Mouse (Mus musculus) MEL (cell line): ENCODE measurements around the gene Arl8a. TPM values are rescaled to one million over a fixed set of nuclear protein-coding genes. Genes with fewer than 3 reads are reported as not detected.

Experiments used
- DNase-seq: peaks from one replicate; pipeline ENCODE4 v3.0.0; 2011; ENCODE audit warnings: low read depth, low spot score
- H3K27ac ChIP-seq: 2 replicates; pipeline ENCODE4 v1.5.1; 2012; ENCODE audit warnings: low read depth, mild to moderate bottlenecking, control low read depth, low read length, moderate library complexity; ENCODE audit not compliant: control insufficient read depth
- H3K27me3 ChIP-seq, 2 experiments: fragments of 150-350 bp in 1 of 2; sonication (generic) in 1 of 2; 2 replicates each; pipeline ENCODE4 v1.6.1; 2012; ENCODE audit warnings: low read length in 2 of 2, mild to moderate bottlenecking in 2 of 2, improper control_type of control experiment in 1 of 2, moderate library complexity in 1 of 2; ENCODE audit not compliant: insufficient read depth in 2 of 2, control insufficient read depth in 1 of 2
- H3K36me3 ChIP-seq, 2 experiments: 2 replicates each; pipeline ENCODE4 v1.6.1; 2012 to 2014; ENCODE audit warnings: low read length in 2 of 2, improper control_type of control experiment in 1 of 2, inconsistent platforms in 1 of 2, mild to moderate bottlenecking in 1 of 2; ENCODE audit not compliant: insufficient read depth in 2 of 2, control insufficient read depth in 1 of 2
- H3K4me1 ChIP-seq, 2 experiments: fragments of 150-350 bp in 1 of 2; sonication (generic) in 1 of 2; 2 replicates each; pipeline ENCODE4 v1.6.1; 2012; ENCODE audit warnings: low read length in 2 of 2, improper control_type of control experiment in 1 of 2, mild to moderate bottlenecking in 1 of 2; ENCODE audit not compliant: insufficient read depth in 2 of 2, control insufficient read depth in 1 of 2
- H3K4me3 ChIP-seq, 2 experiments: fragments of 150-350 bp in 1 of 2; sonication (generic) in 1 of 2; 2 replicates each; pipeline ENCODE4 v1.5.1; 2012; ENCODE audit warnings: low read depth in 2 of 2, low read length in 2 of 2, mild to moderate bottlenecking in 2 of 2, moderate library complexity in 2 of 2, control low read depth in 1 of 2, improper control_type of control experiment in 1 of 2; ENCODE audit not compliant: control insufficient read depth in 1 of 2, insufficient read depth in 1 of 2
- H3K79me2 ChIP-seq: 2 replicates; pipeline ENCODE4 v1.6.1; 2012; ENCODE audit warnings: mild to moderate bottlenecking, low read length, moderate library complexity; ENCODE audit not compliant: control insufficient read depth, poor library complexity, insufficient read depth
- H3K9ac ChIP-seq: 2 replicates; pipeline ENCODE4 v1.6.1; 2012; ENCODE audit warnings: low read depth, mild to moderate bottlenecking, control low read depth, low read length, moderate library complexity; ENCODE audit not compliant: control insufficient read depth, poor library complexity, severe bottlenecking
- H3K9me3 ChIP-seq: fragments of 150-350 bp; sonication (generic); replicated peaks from 2 replicates; pipeline ENCODE4 v1.6.1; 2012; ENCODE audit warnings: mild to moderate bottlenecking, low read length, improper control_type of control experiment, moderate library complexity; ENCODE audit not compliant: insufficient read depth
- BHLHE40 ChIP-seq: IDR thresholded peaks from 2 replicates; pipeline ENCODE4 v1.6.1; 2012; ENCODE audit warnings: low read depth, mild to moderate bottlenecking, inconsistent platforms, low read length, improper control_type of control experiment, borderline replicate concordance
- E2F4 ChIP-seq: IDR thresholded peaks from 2 replicates; pipeline ENCODE4 v1.6.1; 2011; ENCODE audit warnings: low read depth, low read length, improper control_type of control experiment, borderline replicate concordance
- ELF1 ChIP-seq: IDR thresholded peaks from 2 replicates; pipeline ENCODE4 v1.6.1; 2014; ENCODE audit warnings: low read depth, mild to moderate bottlenecking, inconsistent platforms, low read length, improper control_type of control experiment, moderate library complexity
- JUND ChIP-seq: IDR thresholded peaks from 2 replicates; pipeline ENCODE4 v1.6.1; 2011; ENCODE audit warnings: low read depth, mild to moderate bottlenecking, improper control_type of control experiment, low read length
- KAT2A ChIP-seq: conservative IDR thresholded peaks from 2 replicates; pipeline ENCODE4 v1.6.1; 2012; ENCODE audit warnings: low read depth, low read length, improper control_type of control experiment, inconsistent platforms
- MAFK ChIP-seq: IDR thresholded peaks from 2 replicates; pipeline ENCODE4 v1.6.1; 2011; ENCODE audit warnings: low read depth, mild to moderate bottlenecking, low read length, improper control_type of control experiment, borderline replicate concordance
- MAX ChIP-seq: IDR thresholded peaks from 2 replicates; pipeline ENCODE4 v1.6.1; 2011; ENCODE audit warnings: low read length, improper control_type of control experiment
- MEF2A ChIP-seq: IDR thresholded peaks from 2 replicates; pipeline ENCODE4 v1.6.1; 2014; ENCODE audit warnings: low read depth, mild to moderate bottlenecking, inconsistent platforms, low read length, improper control_type of control experiment; ENCODE audit not compliant: poor library complexity, insufficient replicate concordance, severe bottlenecking; ENCODE audit errors: extremely low read depth
- MYB ChIP-seq: IDR thresholded peaks from 2 replicates; pipeline ENCODE4 v1.6.1; 2011; ENCODE audit warnings: mild to moderate bottlenecking, low read depth, low read length, improper control_type of control experiment
- RAD21 ChIP-seq: IDR thresholded peaks from 2 replicates; pipeline ENCODE4 v1.6.1; 2011; ENCODE audit warnings: mild to moderate bottlenecking, low read depth, low read length, improper control_type of control experiment
- RCOR1 ChIP-seq: IDR thresholded peaks from 2 replicates; pipeline ENCODE4 v1.6.1; 2012; ENCODE audit warnings: low read depth, mild to moderate bottlenecking, inconsistent platforms, low read length, improper control_type of control experiment
- SIN3A ChIP-seq: IDR thresholded peaks from 2 replicates; pipeline ENCODE4 v1.6.1; 2012; ENCODE audit warnings: low read length, improper control_type of control experiment, inconsistent platforms
- SMC3 ChIP-seq: IDR thresholded peaks from 2 replicates; pipeline ENCODE4 v1.6.1; 2011; ENCODE audit warnings: low read depth, low read length, improper control_type of control experiment
- TAL1 ChIP-seq: IDR thresholded peaks from 2 replicates; pipeline ENCODE4 v1.6.1; 2012; ENCODE audit warnings: mild to moderate bottlenecking, inconsistent platforms, low read length, moderate library complexity, mixed read lengths
- TBP ChIP-seq: IDR thresholded peaks from 2 replicates; pipeline ENCODE4 v1.8.0; 2011; ENCODE audit warnings: low read depth, low read length, improper control_type of control experiment
- TCF12 ChIP-seq: IDR thresholded peaks from 2 replicates; pipeline ENCODE4 v1.6.1; 2014; ENCODE audit warnings: low read depth, mild to moderate bottlenecking, inconsistent platforms, low read length, improper control_type of control experiment, moderate library complexity
- UBTF ChIP-seq: IDR thresholded peaks from 2 replicates; pipeline ENCODE4 v1.6.1; 2012; ENCODE audit warnings: low read depth, mild to moderate bottlenecking, inconsistent platforms, low read length, improper control_type of control experiment, moderate library complexity, borderline replicate concordance; ENCODE audit not compliant: insufficient read depth
- USF1 ChIP-seq: IDR thresholded peaks from 2 replicates; pipeline ENCODE4 v1.6.1; 2014; ENCODE audit warnings: low read depth, mild to moderate bottlenecking, inconsistent platforms, low read length, improper control_type of control experiment, moderate library complexity
- USF2 ChIP-seq, 2 experiments: IDR thresholded peaks; 2 replicates each; pipeline ENCODE4 v1.6.1; 2011 to 2012; ENCODE audit warnings: improper control_type of control experiment in 2 of 2, low read length in 2 of 2, borderline replicate concordance in 1 of 2, inconsistent platforms in 1 of 2, low read depth in 1 of 2, mild to moderate bottlenecking in 1 of 2; ENCODE audit not compliant: insufficient read depth in 1 of 2
- ZC3H11A ChIP-seq: IDR thresholded peaks from 2 replicates; pipeline ENCODE4 v1.6.1; 2012; ENCODE audit warnings: low read depth, mild to moderate bottlenecking, inconsistent platforms, low read length, improper control_type of control experiment
- ZKSCAN1 ChIP-seq: IDR thresholded peaks from 2 replicates; pipeline ENCODE4 v1.6.1; 2012; ENCODE audit warnings: low read depth, mild to moderate bottlenecking, inconsistent platforms, low read length, improper control_type of control experiment, moderate library complexity
- ZMIZ1 ChIP-seq: IDR thresholded peaks from 2 replicates; pipeline ENCODE4 v1.6.1; 2012; ENCODE audit warnings: low read depth, mild to moderate bottlenecking, inconsistent platforms, low read length, improper control_type of control experiment, moderate library complexity
- ZNF384 ChIP-seq: IDR thresholded peaks from 2 replicates; pipeline ENCODE4 v1.6.1; 2012; ENCODE audit warnings: low read depth, mild to moderate bottlenecking, inconsistent platforms, low read length, improper control_type of control experiment
- polyA plus RNA-seq, 2 experiments: library from polyadenylated mRNA; stranded (reverse) in 1 of 2; unstranded in 1 of 2; fragments of >175 nt in 1 of 2; fragments of >200 nt in 1 of 2; gene quantifications; 2 replicates each; pipeline versions ENCODE4 v1.2.1 to v1.2.4; 2012; ENCODE audit warnings: low replicate concordance in 2 of 2, low read depth in 1 of 2; ENCODE audit not compliant: insufficient read length in 2 of 2, insufficient read depth in 1 of 2, missing spikeins in 1 of 2
- total RNA-seq: library from RNA; depleted of rRNA; stranded (reverse); fragments of 300-350 nt; gene quantifications from 2 replicates; pipeline ENCODE4 v1.2.3, GENCODE M21; 2012

Arl8a gene
- total and polyA plus RNA-seq, 3 experiments, result 8.0 to 47.7 TPM; not detected in 1

- TF ChIP-seq ZKSCAN1, result no peak
- TF ChIP-seq E2F4, result no peak
Measured at GRCm38 (mm10) chr1:135154411-135154959, 7.9 kb downstream of the Arl8a start (continued).

- Histone ChIP-seq H3K27ac (no peak overlapping the region), H3K4me1 (peaks cover 0 to 8% of the 10 kb centered on the region in 2 experiments; a peak in 1 of 4 replicates), H3K27me3 (no peaks in the 10 kb centered on the region), H3K9ac (no peak overlapping the region)
- TF ChIP-seq MAX, result no peak
- no peak for TF ChIP-seq MAFK
- TF ChIP-seq UBTF, result no peak
- TF ChIP-seq SMC3, result no peak
- TF ChIP-seq ELF1, result no peak
- TF ChIP-seq RAD21, result no peak
- TF ChIP-seq TCF12, result no peak
- no peak for TF ChIP-seq SIN3A
- no peak for TF ChIP-seq ZMIZ1
- no peak for TF ChIP-seq JUND
- TF ChIP-seq TBP, result no peak
- TF ChIP-seq KAT2A, result no peak
- TF ChIP-seq MEF2A, result no peak
- no peak for TF ChIP-seq TAL1
- TF ChIP-seq, all 39 proteins: peak for 0
- Histone ChIP-seq H3K9me3 (no peaks in the 10 kb centered on the region), H3K4me3 (no peak overlapping the region), H3K36me3 (peaks cover 2 to 4% of the 10 kb centered on the region in 2 experiments; a peak in 3 of 4 replicates), H3K79me2 (peaks cover under 1% of the 10 kb centered on the region; the same call in 1 of the 2 replicates)
- no peak for DNase-seq
Measured at GRCm38 (mm10) chr1:135156300-135156699, 9.7 kb downstream of the Arl8a start.

- no peak overlapping the region for H3K9ac ChIP-seq
- no peak overlapping the region for H3K4me3 ChIP-seq
- no peak for DNase-seq
- no peaks in the 10 kb centered on the region for H3K27me3 ChIP-seq
- no peak for TF ChIP-seq E2F4
- TF ChIP-seq ZNF384, result no peak
- no peak for TF ChIP-seq ELF1
- no peak for TF ChIP-seq RCOR1
- no peak for TF ChIP-seq ZC3H11A
- TF ChIP-seq MYB, result no peak
- no peak for TF ChIP-seq USF2 (IDR thresholded peaks at IDR 0.05; ENCODE audit: borderline replicate concordance in 1 of 2, insufficient read depth in 1 of 2, low read depth in 1 of 2, low read length in 2 of 2)
- no peak for TF ChIP-seq TCF12
- no peak for TF ChIP-seq MAFK
- no peak for TF ChIP-seq RAD21
- TF ChIP-seq ZMIZ1, result no peak
- TF ChIP-seq BHLHE40, result no peak
- no peak for TF ChIP-seq USF1
- no peak for TF ChIP-seq TBP
- TF ChIP-seq SMC3, result no peak
- H3K27ac ChIP-seq, result no peak overlapping the region
- H3K36me3 ChIP-seq, result peaks cover 2 to 4% of the 10 kb centered on the region in 2 experiments; a peak in 3 of 4 replicates
- H3K79me2 ChIP-seq, result no peaks in the 10 kb centered on the region
- H3K4me1 ChIP-seq, result peaks cover 0 to 8% of the 10 kb centered on the region in 2 experiments; a peak in 1 of 4 replicates
- no peaks in the 10 kb centered on the region for H3K9me3 ChIP-seq
Measured at GRCm38 (mm10) chr1:135158633-135159032, 12.0 kb downstream of the Arl8a start.
